Mouse (Mus musculus) erythroblast, adult 5-6 weeks (primary cell): ENCODE results near the gene Cap2. TPM values are rescaled to one million over a fixed set of nuclear protein-coding genes. Genes with fewer than 3 reads are reported as not detected.

ENCODE experiments used
- ATAC-seq: replicated peaks from 2 replicates; pipeline ENCODE4 v1.8.0; 2016; ENCODE audit warnings: moderate number of reproducible peaks, mild to moderate bottlenecking, moderate TSS enrichment, inconsistent platforms; ENCODE audit not compliant: poor library complexity, low FRiP score, severe bottlenecking
- total RNA-seq, 2 experiments: library from RNA; stranded (forward) in 1 of 2; stranded (reverse) in 1 of 2; fragments of 150-400 nt in 1 of 2; fragments of 200-764, 138-1000 nt in 1 of 2; gene quantifications; 2 replicates each; pipeline versions ENCODE4 v1.2.3 to v1.2.4; 2015 to 2017; ENCODE audit warnings: low replicate concordance in 2 of 2

The Cap2 gene
- 1.0 TPM in 1 of 2 replicates, not detected in the other for total RNA-seq (2015; ENCODE audit: low replicate concordance)
- 0.26 TPM in 1 of 2 replicates, not detected in the other for total RNA-seq (2017; ENCODE audit: low replicate concordance)

- ATAC-seq = no peak
Observed at GRCm38 (mm10) chr13:46501800-46502389, at the start of gene Cap2. TSS of gene Cap2 (plus strand) at chr13:46501848.

GRCm38 (mm10) chr13:46459546-46459945 lies 42.1 kb upstream of the Cap2 start:
- no peak for ATAC-seq

- ATAC-seq = no peak
Observed at GRCm38 (mm10) chr13:46462280-46462679, 39.4 kb upstream of the Cap2 start.

- no peak for ATAC-seq
Observed at GRCm38 (mm10) chr13:46463764-46464163, 37.9 kb upstream of the Cap2 start.

GRCm38 (mm10) chr13:46468251-46468650 lies 33.4 kb upstream of the Cap2 start:
- ATAC-seq = no peak

GRCm38 (mm10) chr13:46469536-46469935 lies 32.1 kb upstream of the Cap2 start:
- ATAC-seq = no peak

- no peak for ATAC-seq
Observed at GRCm38 (mm10) chr13:46481271-46481670, 20.4 kb upstream of the Cap2 start.

GRCm38 (mm10) chr13:46485605-46486004 lies 16.0 kb upstream of the Cap2 start:
- no peak for ATAC-seq

- no peak for ATAC-seq
Observed at GRCm38 (mm10) chr13:46488166-46488565, 13.5 kb upstream of the Cap2 start.

GRCm38 (mm10) chr13:46490644-46491043 lies 11.0 kb upstream of the Cap2 start:
- ATAC-seq = no peak

GRCm38 (mm10) chr13:46502390-46502891 lies 793 bp downstream of the Cap2 start:
- no peak for ATAC-seq

GRCm38 (mm10) chr13:46507944-46508343 lies 6.3 kb downstream of the Cap2 start:
- ATAC-seq = no peak

- no peak for ATAC-seq
Observed at GRCm38 (mm10) chr13:46508823-46509222, 7.2 kb downstream of the Cap2 start.

- no peak for ATAC-seq
Observed at GRCm38 (mm10) chr13:46510460-46510859, 8.8 kb downstream of the Cap2 start.

- no peak for ATAC-seq
Observed at GRCm38 (mm10) chr13:46514484-46514883, 12.8 kb downstream of the Cap2 start.

- no peak for ATAC-seq
Observed at GRCm38 (mm10) chr13:46515120-46515523, 13.5 kb downstream of the Cap2 start.

GRCm38 (mm10) chr13:46515524-46515923 lies 13.9 kb downstream of the Cap2 start:
- ATAC-seq = no peak

GRCm38 (mm10) chr13:46516183-46516582 lies 14.5 kb downstream of the Cap2 start:
- no peak for ATAC-seq

GRCm38 (mm10) chr13:46517211-46517685 lies 15.6 kb downstream of the Cap2 start:
- no peak for ATAC-seq

- ATAC-seq = no peak
Observed at GRCm38 (mm10) chr13:46521482-46521881, 19.8 kb downstream of the Cap2 start.

GRCm38 (mm10) chr13:46522798-46523197 lies 21.1 kb downstream of the Cap2 start:
- no peak for ATAC-seq

- ATAC-seq = no peak
Observed at GRCm38 (mm10) chr13:46523235-46523634, 21.6 kb downstream of the Cap2 start.
